21 mouse cellular contexts compared by ENCODE assay signal in the genomic region with DNA sequence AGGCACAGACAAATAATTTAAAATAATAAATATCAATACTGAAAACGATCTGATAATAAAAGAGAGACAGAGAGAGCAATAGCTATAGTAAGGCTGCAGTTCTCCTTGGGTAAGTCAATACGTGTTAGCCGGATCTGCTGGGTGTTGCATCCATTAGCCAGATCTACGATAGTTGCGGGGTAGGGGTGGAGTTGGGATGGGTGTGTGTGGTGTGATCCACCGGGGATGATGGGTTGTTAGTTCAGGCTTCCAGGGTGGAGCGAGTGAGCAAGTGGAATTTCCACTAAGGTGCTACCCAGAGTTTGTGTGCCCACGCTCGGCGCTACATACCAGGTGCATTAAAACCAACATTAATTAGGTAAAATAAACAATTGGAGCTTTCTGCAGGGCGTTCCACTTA.
"Had no signal": no experiment of that assay in that cellular context is flagged by ENCODE, and none has a peak within 500 bp of the region (broad histone marks: within the 10 kb centered on the region; RNA-seq: fewer than 3 reads in every experiment).

No protein-coding gene starts in this region.

- H3K9ac ChIP-seq: limb, embryonic 13.5 days; liver, embryonic 12.5 days; liver, embryonic 15.5 days; lung, embryonic 15.5 days; midbrain, embryonic 12.5 days; neural tube, embryonic 15.5 days had no signal

- DNase-seq: kidney, adult 2 months; kidney, postnatal 10 days; kidney, postnatal 4 days; liver; lung, adult 18-20 months; lung, postnatal 10 days; lung, postnatal 36 days; retina, postnatal 1 day; right cerebral cortex, postnatal 25 days; spleen, adult 18-20 months; thymus, adult 2 months; thymus, postnatal 14 days; thymus, postnatal 4 days had no signal

- ATAC-seq: intestine, postnatal 0 days; liver, embryonic 12.5 days had no signal

- H3K4me1 ChIP-seq: liver, embryonic 15.5 days had no signal

- H3K4me2 ChIP-seq: limb, embryonic 13.5 days; liver, embryonic 12.5 days; liver, embryonic 15.5 days; lung, embryonic 15.5 days; midbrain, embryonic 12.5 days; neural tube, embryonic 15.5 days had no signal

- H3K27ac ChIP-seq: limb, embryonic 10.5 days; limb, embryonic 13.5 days; liver, embryonic 12.5 days; liver, embryonic 15.5 days; lung, embryonic 15.5 days; neural tube, embryonic 15.5 days had no signal

- H3K27me3 ChIP-seq: limb, embryonic 13.5 days; liver, embryonic 12.5 days; liver, embryonic 15.5 days; lung, embryonic 15.5 days; neural tube, embryonic 15.5 days had no signal

- H3K4me3 ChIP-seq: limb, embryonic 10.5 days; limb, embryonic 13.5 days; liver, embryonic 12.5 days; liver, embryonic 15.5 days; lung, embryonic 15.5 days; midbrain, embryonic 12.5 days; neural tube, embryonic 15.5 days had no signal

- H3K9me3 ChIP-seq: limb, embryonic 10.5 days; limb, embryonic 13.5 days; liver, embryonic 12.5 days; liver, embryonic 15.5 days; lung, embryonic 15.5 days; midbrain, embryonic 12.5 days; neural tube, embryonic 15.5 days had no signal

- H3K36me3 ChIP-seq: limb, embryonic 10.5 days; limb, embryonic 13.5 days; liver, embryonic 12.5 days; liver, embryonic 15.5 days; lung, embryonic 15.5 days; midbrain, embryonic 12.5 days; neural tube, embryonic 15.5 days had no signal
